Mouse (Mus musculus) embryonic facial prominence, embryonic 10.5 days (tissue): ENCODE results near the gene Olfr577. TPM values are rescaled to one million over a fixed set of nuclear protein-coding genes. Genes with fewer than 3 reads are reported as not detected.

Source experiments
- DNase-seq: peaks from one replicate; pipeline ENCODE4 v3.0.0-alpha.2; 2017; ENCODE audit warnings: low spot score
- H3K27ac ChIP-seq: fragments of 300-500 bp; sonication (generic); replicated peaks from 2 replicates; pipeline ENCODE4 v1.5.1; 2016; ENCODE audit warnings: mild to moderate bottlenecking
- H3K27me3 ChIP-seq: fragments of 300-500 bp; sonication (generic); replicated peaks from 2 replicates; pipeline ENCODE4 v1.6.1; 2016; ENCODE audit warnings: low read depth, mild to moderate bottlenecking; ENCODE audit not compliant: poor library complexity, severe bottlenecking
- H3K36me3 ChIP-seq: fragments of 300-500 bp; sonication (generic); replicated peaks from 2 replicates; pipeline ENCODE4 v1.6.1; 2016; ENCODE audit warnings: mild to moderate bottlenecking, moderate library complexity
- H3K4me1 ChIP-seq: fragments of 300-500 bp; sonication (generic); 2 replicates; pipeline ENCODE4 v1.6.1; 2016
- H3K4me3 ChIP-seq: fragments of 300-500 bp; sonication (generic); 2 replicates; pipeline ENCODE4 v1.5.1; 2016; ENCODE audit warnings: mild to moderate bottlenecking, moderate library complexity
- H3K9me3 ChIP-seq: fragments of 300-500 bp; sonication (generic); 2 replicates; pipeline ENCODE4 v1.6.1; 2016; ENCODE audit warnings: mild to moderate bottlenecking
- WGBS: fragments of 180-500 bp; shearing (Covaris S2); methylation state at CpG from one replicate; pipeline ENCODE4 v1.1.7; 2016; 5-methylcytosine and 5-hydroxymethylcytosine counted together
- polyA plus RNA-seq: library from polyadenylated mRNA; unstranded; fragments of >200 nt; fragmentation: Nextera tagmentation; extraction: Ambion mirVana; gene quantifications from 2 replicates; pipeline ENCODE4 v1.2.1, GENCODE M21; 2016

Gene Olfr577
- not detected in 2 replicates for polyA plus RNA-seq

DNA sequence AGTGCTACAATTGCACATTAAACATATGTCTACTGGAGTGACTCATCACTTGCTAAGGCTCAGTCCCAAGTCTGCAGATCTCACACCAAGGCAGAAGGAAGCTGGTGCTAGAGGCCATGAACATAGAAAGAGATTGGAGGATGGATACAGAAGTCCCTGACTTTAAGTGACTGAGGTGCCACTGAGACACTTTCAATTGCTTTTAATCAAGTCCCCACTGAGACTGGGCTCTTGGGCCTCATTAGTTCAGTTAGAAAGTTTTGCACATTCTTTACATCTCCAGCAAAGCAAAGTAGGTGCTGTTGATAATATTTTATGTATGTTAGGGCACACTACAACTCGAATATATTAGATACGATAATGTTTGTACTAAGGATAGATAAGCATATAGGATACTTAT lies at the start of gene Olfr577:
Gene Olfr577 (minus strand): TSS at position 101 of the 400 bp plus-strand sequence.
- 86% methylated on average over 2 of the region's 2 CpGs for WGBS
- DNase-seq = no peak
- H3K4me1 ChIP-seq = no peaks in the 10 kb centered on the region

GRCm38 (mm10) chr7:102989224-102989623 lies 13.5 kb upstream of the Olfr577 start, which contains the start of gene Olfr578:
Gene Olfr578 (minus strand): TSS chr7:102989324.
- 75% methylated on average over 3 of the region's 3 CpGs for WGBS
- Histone ChIP-seq H3K9me3 (no peaks in the 10 kb centered on the region), H3K4me3 (no peak within 1 kb of the TSS), H3K4me1 (no peaks in the 10 kb centered on the region), H3K27me3 (no peaks in the 10 kb centered on the region), H3K27ac (no peak within 1 kb of the TSS), H3K36me3 (no peaks in the 10 kb centered on the region)
- no peak for DNase-seq

More for the DNA sequence above, at the start of gene Olfr577:
- Histone ChIP-seq H3K4me3 (no peak within 1 kb of the TSS), H3K9me3 (0 out of 2 replicates have a peak, but pooled peaks cover 2% of the 10 kb centered on the region), H3K36me3 (no peaks in the 10 kb centered on the region), H3K27me3 (no peaks in the 10 kb centered on the region), H3K27ac (no peak within 1 kb of the TSS)

GRCm38 (mm10) chr7:102974399-102974798 lies 1.3 kb downstream of the Olfr577 start:
- Histone ChIP-seq H3K27me3 (no peaks in the 10 kb centered on the region), H3K9me3 (no peaks in the 10 kb centered on the region), H3K4me1 (no peaks in the 10 kb centered on the region), H3K27ac (no peak overlapping the region), H3K4me3 (no peak overlapping the region), H3K36me3 (no peaks in the 10 kb centered on the region)
- WGBS = 50% methylated on average over 1 of the region's 1 CpGs
- DNase-seq = no peak

GRCm38 (mm10) chr7:102962360-102962759 lies 13.4 kb downstream of the Olfr577 start, which contains the start of gene Olfr576:
Gene Olfr576 (plus strand): TSS chr7:102962660.
- 60% methylated on average over 2 of the region's 2 CpGs for WGBS
- Histone ChIP-seq H3K9me3 (no peaks in the 10 kb centered on the region), H3K36me3 (no peaks in the 10 kb centered on the region), H3K4me3 (no peak within 1 kb of the TSS), H3K27ac (no peak within 1 kb of the TSS), H3K27me3 (no peaks in the 10 kb centered on the region), H3K4me1 (no peaks in the 10 kb centered on the region)
- DNase-seq = no peak

DNA sequence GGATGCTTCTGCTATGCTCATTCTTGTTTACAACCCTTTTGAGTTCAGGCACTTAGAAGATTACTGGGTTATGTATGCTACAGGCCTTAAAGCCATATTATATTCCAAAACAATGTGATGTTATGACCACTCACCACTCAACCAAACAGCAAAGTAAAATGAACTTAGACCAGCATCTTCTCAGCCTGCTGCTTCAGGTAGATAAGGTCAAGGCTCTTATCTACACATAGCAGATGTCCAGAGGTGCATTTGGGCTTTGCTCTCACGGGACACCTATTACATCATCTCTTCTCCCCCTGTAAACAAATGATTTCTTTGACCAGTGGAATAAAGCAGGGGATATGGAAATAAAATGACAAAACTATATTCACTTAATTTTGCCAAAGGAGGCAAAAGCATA lies 17.1 kb downstream of the Olfr577 start, which contains the start of gene Olfr575:
Gene Olfr575 (minus strand): TSS at position 183 of the 400 bp plus-strand sequence.
- WGBS = 83% methylated on average over 1 of the region's 1 CpGs
- H3K27ac ChIP-seq = no peak within 1 kb of the TSS
- no peaks in the 10 kb centered on the region for H3K36me3 ChIP-seq
- no peaks in the 10 kb centered on the region for H3K9me3 ChIP-seq
- no peak within 1 kb of the TSS for H3K4me3 ChIP-seq
- H3K27me3 ChIP-seq = no peaks in the 10 kb centered on the region
- DNase-seq = no peak
- H3K4me1 ChIP-seq = no peaks in the 10 kb centered on the region

- no peaks in the 10 kb centered on the region for H3K36me3 ChIP-seq
Observed at GRCm38 (mm10) chr7:102958137-102958536, 17.6 kb downstream of the Olfr577 start.

DNA sequence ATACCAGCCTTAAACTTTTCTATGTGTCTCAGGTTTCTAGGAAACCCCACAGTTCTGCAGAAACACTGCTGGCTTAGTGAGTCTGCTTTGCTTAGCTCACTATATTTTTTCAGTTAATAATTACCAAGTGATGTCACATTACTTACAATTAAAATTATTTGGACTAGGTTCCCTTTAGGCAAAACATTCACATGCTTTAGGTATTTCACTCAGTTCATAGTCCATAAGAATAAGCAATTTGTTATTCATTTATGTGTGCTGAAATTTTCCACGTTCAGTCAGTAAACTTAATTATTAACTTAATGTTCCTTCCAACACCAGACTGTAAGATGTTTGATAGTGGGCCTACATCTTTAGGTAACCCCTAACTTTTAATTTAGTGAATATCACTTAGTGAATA lies 25.0 kb downstream of the Olfr577 start:
- H3K27ac ChIP-seq = no peak overlapping the region
- WGBS = 75% methylated on average over 1 of the region's 1 CpGs
- H3K4me3 ChIP-seq = no peak overlapping the region
- no peaks in the 10 kb centered on the region for H3K9me3 ChIP-seq
- H3K4me1 ChIP-seq = no peaks in the 10 kb centered on the region
- no peaks in the 10 kb centered on the region for H3K27me3 ChIP-seq
- no peaks in the 10 kb centered on the region for H3K36me3 ChIP-seq
- no peak for DNase-seq

More at GRCm38 (mm10) chr7:102958137-102958536, 17.6 kb downstream of the Olfr577 start:
- 77% methylated on average over 3 of the region's 3 CpGs for WGBS
- Histone ChIP-seq H3K9me3 (no peaks in the 10 kb centered on the region), H3K27ac (no peak overlapping the region), H3K4me1 (no peaks in the 10 kb centered on the region), H3K27me3 (no peaks in the 10 kb centered on the region), H3K4me3 (no peak overlapping the region)
- DNase-seq = no peak

- 85% methylated on average over 1 of the region's 1 CpGs for WGBS
- H3K4me1 ChIP-seq = no peaks in the 10 kb centered on the region
- no peaks in the 10 kb centered on the region for H3K36me3 ChIP-seq
- no peaks in the 10 kb centered on the region for H3K9me3 ChIP-seq
- no peak for DNase-seq
- H3K4me3 ChIP-seq = no peak within 1 kb of the TSS
- H3K27ac ChIP-seq = no peak within 1 kb of the TSS
- no peaks in the 10 kb centered on the region for H3K27me3 ChIP-seq
Observed at GRCm38 (mm10) chr7:102948167-102948566, 27.6 kb downstream of the Olfr577 start, which contains the start of gene Olfr574. Gene Olfr574 (plus strand): TSS chr7:102948467.

DNA sequence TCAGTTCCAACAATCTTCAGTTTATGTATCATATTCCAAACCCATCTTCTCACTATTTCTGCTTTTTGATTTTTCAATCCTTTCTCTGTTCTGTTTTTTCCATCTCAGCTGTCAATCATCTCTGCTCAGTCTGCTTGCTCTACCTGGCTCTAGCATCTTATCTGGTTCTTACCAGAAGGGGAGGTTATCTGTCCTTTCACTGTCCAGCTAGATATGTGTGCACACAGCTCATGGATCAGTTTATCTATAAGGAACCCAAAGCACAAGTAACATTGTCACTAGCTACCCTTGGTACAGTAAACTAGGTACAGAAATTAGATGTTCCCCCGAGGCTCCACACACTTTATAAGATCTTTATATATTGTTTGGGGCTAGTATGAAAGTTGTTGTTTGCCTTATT lies 32.3 kb downstream of the Olfr577 start:
- Histone ChIP-seq H3K27ac (no peak overlapping the region), H3K27me3 (no peaks in the 10 kb centered on the region), H3K4me1 (no peaks in the 10 kb centered on the region), H3K4me3 (no peak overlapping the region), H3K9me3 (no peaks in the 10 kb centered on the region), H3K36me3 (no peaks in the 10 kb centered on the region)
- no peak for DNase-seq
- WGBS = 83% methylated on average over 1 of the region's 1 CpGs

DNA sequence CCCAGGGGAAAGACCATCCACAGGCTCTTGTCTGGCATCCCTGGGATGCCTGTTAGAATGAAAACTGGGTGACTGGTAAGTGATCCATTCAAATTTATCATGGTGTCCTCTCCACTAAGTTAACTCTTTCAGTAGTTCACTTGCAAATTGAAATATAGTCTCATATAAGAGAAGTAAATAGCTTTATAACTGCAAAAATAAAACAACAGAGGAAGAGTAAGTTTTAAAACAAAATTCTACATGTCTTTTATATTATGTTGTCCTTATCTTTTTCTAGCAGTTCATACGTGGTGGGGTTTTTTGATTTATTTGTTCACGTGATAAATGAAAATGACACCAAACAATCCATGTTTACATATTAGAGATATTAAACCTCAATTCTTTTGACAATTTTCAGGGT lies 33.3 kb downstream of the Olfr577 start, which contains the start of gene Olfr573-ps1:
Gene Olfr573-ps1 (minus strand): TSS at position 101 of the 400 bp plus-strand sequence.
- Histone ChIP-seq H3K27ac (no peak within 1 kb of the TSS), H3K4me1 (no peaks in the 10 kb centered on the region), H3K27me3 (no peaks in the 10 kb centered on the region), H3K36me3 (no peaks in the 10 kb centered on the region), H3K4me3 (no peak within 1 kb of the TSS), H3K9me3 (no peaks in the 10 kb centered on the region)
- WGBS = 92% methylated on average over 2 of the region's 2 CpGs
- no peak for DNase-seq

- WGBS = 73% methylated on average over 3 of the region's 3 CpGs
- Histone ChIP-seq H3K4me1 (no peaks in the 10 kb centered on the region), H3K27ac (no peak overlapping the region), H3K9me3 (no peaks in the 10 kb centered on the region), H3K4me3 (no peak overlapping the region), H3K27me3 (no peaks in the 10 kb centered on the region), H3K36me3 (no peaks in the 10 kb centered on the region)
- no peak for DNase-seq
Observed at GRCm38 (mm10) chr7:102927105-102927504, 48.6 kb downstream of the Olfr577 start.

DNA sequence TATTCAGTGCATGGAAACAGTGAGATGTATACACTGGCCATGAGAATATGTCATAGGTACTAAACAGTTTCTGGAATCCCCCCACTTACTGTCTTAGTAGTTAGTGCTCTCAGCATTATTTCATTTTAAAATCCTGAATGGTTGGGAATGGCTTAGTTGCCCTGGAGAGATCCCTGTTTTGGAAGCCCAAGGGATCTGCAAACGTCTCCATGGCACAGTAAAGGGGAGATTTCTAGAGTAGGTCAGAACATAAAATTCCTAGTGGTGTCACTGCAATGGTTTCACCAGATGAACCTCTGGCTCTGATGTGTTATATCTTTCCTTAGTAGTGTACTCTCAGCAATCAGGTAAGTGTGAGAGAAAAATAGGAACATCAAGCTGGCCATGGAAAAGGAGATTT lies 51.6 kb downstream of the Olfr577 start, which contains the start of gene Olfr572:
Gene Olfr572 (plus strand): TSS at position 301 of the 400 bp plus-strand sequence.
- no peak within 1 kb of the TSS for H3K4me3 ChIP-seq
- DNase-seq = no peak
- H3K36me3 ChIP-seq = no peaks in the 10 kb centered on the region
- H3K27me3 ChIP-seq = no peaks in the 10 kb centered on the region
- H3K27ac ChIP-seq = no peak within 1 kb of the TSS
- H3K9me3 ChIP-seq = no peaks in the 10 kb centered on the region
- H3K4me1 ChIP-seq = no peaks in the 10 kb centered on the region
- WGBS = 66% methylated on average over 1 of the region's 1 CpGs
